Mouse (Mus musculus) mouse trophoblast stem cell (cell line): ENCODE results near the gene Rgsl1.
"Not testable (repeated sequence)": the region's sequence is repeated elsewhere in the genome, so short reads cannot be mapped to it uniquely, and the experiment has no call there.

Source experiments
- in situ Hi-C, 2 experiments: fragments of 300-500 bp; cut with MseI, MboI; formaldehyde crosslinking; loops; 2 replicates in 1 of 2; 3 replicates in 1 of 2; pipeline ENCODE4 v1.15.1; 2025

Gene Rgsl1

GRCm38 (mm10) chr1:153844042-153844441, at the start of gene Rgsl1:
Gene Rgsl1 (minus strand): TSS chr1:153844142.
- in situ Hi-C loops: loop anchor here in 1 of 2 experiments (10.0 kb wide), 1 partner anchor 289 kb away; the partner anchor contains the start of gene Npl

GRCm38 (mm10) chr1:153891442-153891841, 47.5 kb upstream of the Rgsl1 start, which contains the start of gene Teddm1a:
Gene Teddm1a (plus strand): TSS chr1:153891742.
- in situ Hi-C loops: loop anchor here (10.0 kb wide), 2 partner anchors 223 to 293 kb away; no protein-coding TSS in a partner anchor

GRCm38 (mm10) chr1:153890121-153890520, 46.2 kb upstream of the Rgsl1 start:
- in situ Hi-C loops: loop anchor here (10.0 kb wide), 2 partner anchors 225 to 295 kb away; no protein-coding TSS in a partner anchor

GRCm38 (mm10) chr1:153886024-153886633, 42.2 kb upstream of the Rgsl1 start:
- in situ Hi-C loops: no loop called here

- in situ Hi-C loops: not testable (repeated sequence)
These were observed 36.4 kb upstream of the Rgsl1 start for GRCm38 (mm10) chr1:153880391-153880790.

GRCm38 (mm10) chr1:153874045-153874444, 30.1 kb upstream of the Rgsl1 start, which contains the start of gene Teddm1b:
Gene Teddm1b (plus strand): TSS chr1:153874345.
- in situ Hi-C loops: no loop called here

GRCm38 (mm10) chr1:153855946-153856345, 12.0 kb upstream of the Rgsl1 start:
- in situ Hi-C loops: no loop called here

- in situ Hi-C loops: not testable (repeated sequence)
These were observed 8.8 kb upstream of the Rgsl1 start for GRCm38 (mm10) chr1:153852696-153853095.

GRCm38 (mm10) chr1:153846867-153847266, 2.9 kb upstream of the Rgsl1 start:
- in situ Hi-C loops: loop anchor here in 1 of 2 experiments (10.0 kb wide), 1 partner anchor 292 kb away; the partner anchor contains the start of gene Npl

GRCm38 (mm10) chr1:153846420-153846819, 2.5 kb upstream of the Rgsl1 start:
- in situ Hi-C loops: loop anchor here in 1 of 2 experiments (10.0 kb wide), 1 partner anchor 292 kb away; the partner anchor contains the start of gene Npl

GRCm38 (mm10) chr1:153842121-153842740, 1.7 kb downstream of the Rgsl1 start:
- in situ Hi-C loops: loop anchor here in 1 of 2 experiments (10.0 kb wide), 1 partner anchor 287 kb away; the partner anchor contains the start of gene Npl

- in situ Hi-C loops: no loop called here
These were observed 7.9 kb downstream of the Rgsl1 start for GRCm38 (mm10) chr1:153836036-153836435.

- in situ Hi-C loops: no loop called here
These were observed 13.2 kb downstream of the Rgsl1 start for GRCm38 (mm10) chr1:153830746-153831145.

- in situ Hi-C loops: no loop called here
These were observed 23.7 kb downstream of the Rgsl1 start for GRCm38 (mm10) chr1:153820216-153820615.

GRCm38 (mm10) chr1:153814278-153814677, 29.7 kb downstream of the Rgsl1 start:
- in situ Hi-C loops: no loop called here

GRCm38 (mm10) chr1:153807390-153807993, 36.5 kb downstream of the Rgsl1 start:
- in situ Hi-C loops: no loop called here

- in situ Hi-C loops: no loop called here
These were observed 40.4 kb downstream of the Rgsl1 start for GRCm38 (mm10) chr1:153803530-153803929.

- in situ Hi-C loops: no loop called here
These were observed 41.3 kb downstream of the Rgsl1 start for GRCm38 (mm10) chr1:153802691-153803090.

- in situ Hi-C loops: no loop called here
These were observed 49.7 kb downstream of the Rgsl1 start for GRCm38 (mm10) chr1:153794241-153794640.

- in situ Hi-C loops: no loop called here
These were observed 53.2 kb downstream of the Rgsl1 start for GRCm38 (mm10) chr1:153790708-153791107.

GRCm38 (mm10) chr1:153785608-153786007, 58.3 kb downstream of the Rgsl1 start:
- in situ Hi-C loops: no loop called here

- in situ Hi-C loops: no loop called here
These were observed 60.6 kb downstream of the Rgsl1 start for GRCm38 (mm10) chr1:153783339-153783738.
